Mouse (Mus musculus): ENCODE measurements around the gene Cttnbp2.
"Not testable (repeated sequence)": the region's sequence is repeated elsewhere in the genome, so short reads cannot be mapped to it uniquely, and the experiment has no call there.

The Cttnbp2 gene

DNA sequence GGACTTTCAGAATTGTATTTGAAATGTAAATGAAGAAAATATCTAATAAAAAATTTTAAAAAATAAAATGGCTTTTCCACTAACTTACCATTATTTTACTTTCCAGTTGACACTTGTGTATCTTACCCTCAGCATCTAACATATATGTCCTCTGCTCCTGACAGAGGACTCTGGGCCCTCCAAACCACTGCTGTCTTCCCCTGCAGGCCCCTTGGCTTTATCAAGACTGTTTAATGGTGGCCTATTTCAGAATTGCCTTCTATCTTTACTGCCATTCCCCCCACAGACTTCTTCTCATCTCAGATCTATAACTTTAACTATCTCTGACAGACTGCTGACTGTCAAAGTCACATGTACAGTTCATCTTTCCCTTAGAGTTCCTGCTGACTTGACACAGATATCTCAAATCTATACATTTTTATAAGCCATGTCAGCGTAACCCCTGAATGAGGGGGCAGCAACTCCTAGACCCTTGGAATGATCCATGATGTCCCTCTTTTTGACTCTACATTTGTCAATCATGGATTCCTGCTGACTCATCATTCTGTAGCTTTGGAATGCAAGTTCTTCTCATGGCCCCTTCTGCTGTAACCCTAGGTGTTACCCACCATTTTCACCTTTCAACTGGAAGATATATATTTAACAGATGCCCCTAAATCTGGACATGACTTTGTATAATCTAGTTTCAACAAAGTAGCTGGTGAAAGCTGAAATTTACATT, 103.0 kb downstream of the Cttnbp2 start:
- no peak for DNase-seq

DNA sequence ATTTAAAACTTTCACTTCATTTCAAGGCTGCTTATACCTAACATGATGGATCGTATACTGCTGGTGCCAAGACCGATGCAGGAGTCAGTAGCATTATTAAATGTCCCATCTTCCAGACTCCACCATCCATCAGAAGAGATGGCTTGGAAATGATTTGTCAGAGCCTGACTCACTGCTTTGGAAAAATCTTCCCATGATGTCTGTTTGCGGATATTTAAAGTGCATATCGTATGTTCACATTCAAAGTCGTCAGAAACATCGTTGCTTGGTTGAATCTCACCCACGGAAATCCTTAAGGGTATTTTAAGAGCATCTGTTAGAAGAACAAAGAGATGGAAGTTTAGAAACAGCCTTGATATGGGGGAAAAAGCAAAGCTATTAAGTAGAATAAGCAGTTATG, 106.2 kb downstream of the Cttnbp2 start:
- no peak for DNase-seq

DNA sequence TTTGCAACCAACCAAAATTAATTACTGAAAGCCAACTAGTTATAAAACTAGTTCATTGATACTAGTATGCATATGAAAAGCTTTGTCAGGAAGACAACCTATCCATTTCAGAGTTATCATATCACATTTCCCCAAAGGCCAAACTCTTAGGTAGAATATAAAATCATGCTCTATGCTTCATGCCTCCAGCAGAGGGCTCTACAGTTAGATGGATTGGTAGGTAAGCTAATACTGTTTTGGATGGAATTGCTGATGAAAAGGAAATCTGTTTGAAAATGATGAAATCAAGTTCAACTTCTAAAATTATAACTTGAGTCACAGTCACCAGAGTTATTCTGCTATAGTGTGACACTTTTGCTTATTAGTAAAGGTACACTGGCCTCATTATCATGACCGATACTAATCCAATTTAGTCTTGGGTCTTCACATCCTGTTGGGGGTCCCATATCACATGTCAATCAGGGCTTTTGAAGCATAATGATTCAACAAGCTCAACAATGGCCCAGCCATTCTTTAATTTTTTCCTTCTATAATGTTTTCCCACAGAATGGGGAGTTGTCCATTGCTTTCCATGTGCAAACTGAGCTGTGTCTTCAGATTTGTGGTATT, 113.5 kb downstream of the Cttnbp2 start:
- DNase-seq = peak in 1 of 2 experiments; percentile 12

DNA sequence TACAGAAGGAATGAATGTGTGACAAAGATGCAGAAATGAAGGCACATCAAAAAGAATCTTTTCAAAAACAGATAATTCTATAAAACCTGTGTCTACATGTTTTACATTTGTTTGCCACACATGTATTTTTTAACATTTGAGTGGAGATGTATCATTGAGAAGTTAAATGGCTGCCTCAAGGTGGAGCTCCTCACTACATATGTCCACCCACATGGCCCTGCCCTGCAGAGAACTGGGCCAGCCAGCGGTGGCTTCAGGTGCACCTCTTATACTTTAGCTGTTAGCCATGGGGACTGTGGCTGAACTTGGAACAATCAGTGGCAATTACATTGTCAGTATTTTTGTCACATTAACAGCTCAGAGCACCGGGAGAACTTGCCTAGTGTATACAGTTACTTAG, 133.3 kb downstream of the Cttnbp2 start:
- DNase-seq = no peak

DNA sequence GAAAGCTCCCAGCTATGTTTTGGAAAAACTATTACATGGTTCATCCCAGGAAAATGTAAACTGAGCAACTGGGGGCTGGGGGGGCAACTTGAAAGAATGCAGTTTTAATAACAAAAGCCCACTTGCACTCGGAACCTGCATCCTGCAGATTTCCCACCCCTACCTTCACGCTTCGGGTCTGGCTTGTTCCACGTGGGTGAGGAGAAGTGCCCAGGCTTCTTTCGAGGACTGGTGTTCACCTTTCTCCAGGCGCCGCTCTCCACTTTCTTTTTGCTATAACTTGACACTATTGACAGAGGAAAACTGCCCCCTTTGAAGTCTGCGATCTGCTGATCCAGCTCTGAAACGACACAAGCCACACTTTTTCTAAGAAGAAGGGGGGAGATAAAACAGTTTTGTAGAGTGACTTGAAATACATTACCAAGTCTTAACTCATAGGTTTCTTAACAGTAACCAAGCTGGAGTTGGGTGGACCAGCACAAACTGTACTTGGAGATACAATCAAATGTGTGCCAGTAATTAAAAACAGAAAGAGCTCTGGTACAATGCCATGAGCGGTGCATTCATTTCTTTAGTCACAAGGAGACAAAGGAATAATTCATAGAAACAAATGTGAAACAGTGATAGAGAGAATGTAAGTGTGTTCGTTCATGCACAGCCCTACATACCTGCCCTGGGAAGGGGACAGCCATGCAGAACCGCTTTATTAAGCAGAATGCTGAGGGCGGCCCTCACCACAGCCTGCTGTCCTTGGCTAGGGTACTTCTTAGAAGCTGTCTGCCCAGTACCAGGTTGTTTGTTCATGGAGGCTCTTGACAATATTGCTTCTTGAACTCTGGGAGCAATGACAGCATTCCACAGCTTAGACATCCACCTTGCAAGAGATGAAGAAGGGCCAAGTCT, 134.1 kb downstream of the Cttnbp2 start:
- no peak for DNase-seq

DNA sequence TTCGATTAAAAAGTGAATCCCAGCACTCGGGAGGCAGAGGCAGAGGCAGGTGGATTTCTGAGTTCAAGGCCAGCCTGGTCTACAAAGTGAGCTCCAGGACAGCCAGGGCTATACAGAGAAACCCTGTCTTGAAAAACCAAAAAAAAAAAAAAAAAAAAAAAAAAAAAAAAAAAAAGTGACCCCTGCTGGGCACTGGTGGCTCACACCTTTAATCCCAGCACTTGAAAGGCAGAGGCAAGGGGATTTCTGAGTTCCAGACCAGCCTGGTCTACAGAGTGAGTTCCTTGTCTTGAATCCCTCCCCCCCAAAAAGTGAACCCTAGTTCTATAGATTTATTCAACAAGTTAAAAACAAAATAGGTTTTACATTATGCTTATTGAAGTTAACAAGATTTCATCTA, 136.9 kb downstream of the Cttnbp2 start:
- DNase-seq = not testable (repeated sequence)

DNA sequence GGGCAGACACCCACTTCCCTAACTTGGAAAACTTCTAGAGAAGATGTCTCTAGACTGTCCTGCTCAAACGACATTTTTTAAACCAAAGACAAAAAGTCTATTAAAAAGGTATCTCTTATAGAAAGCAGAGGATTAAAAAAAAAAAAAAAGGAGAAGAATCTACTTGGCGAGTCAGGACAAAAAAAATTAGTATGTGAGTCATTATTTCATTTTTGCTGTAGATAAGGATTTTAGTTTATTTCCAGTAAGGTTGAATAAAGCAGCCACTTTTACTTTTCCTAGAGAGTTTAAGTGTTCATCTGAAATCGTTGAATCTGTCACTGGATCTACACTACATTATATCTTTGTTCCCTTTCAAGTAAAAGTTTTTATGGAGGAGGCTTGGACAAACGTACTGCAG, 139.9 kb downstream of the Cttnbp2 start:
- no peak for DNase-seq

DNA sequence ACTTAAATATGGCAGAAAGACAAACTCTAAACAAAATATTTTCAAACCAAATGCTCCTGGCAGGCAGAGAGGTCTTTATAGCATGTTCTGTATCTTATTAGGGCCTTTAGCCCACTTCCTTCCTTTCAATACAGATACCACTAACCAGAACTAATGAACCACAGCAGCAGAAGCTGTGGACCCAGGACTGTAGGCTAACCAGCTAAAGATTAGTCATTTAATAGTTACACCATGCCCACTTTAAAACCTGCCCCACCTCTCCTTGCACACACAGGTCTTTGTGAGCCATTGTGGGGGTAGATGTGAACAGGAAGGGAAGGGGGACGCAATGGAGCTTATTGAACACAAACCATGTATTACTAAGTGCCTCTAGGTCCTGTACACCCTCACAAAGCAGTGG, 141.0 kb downstream of the Cttnbp2 start:
- DNase-seq = no peak

DNA sequence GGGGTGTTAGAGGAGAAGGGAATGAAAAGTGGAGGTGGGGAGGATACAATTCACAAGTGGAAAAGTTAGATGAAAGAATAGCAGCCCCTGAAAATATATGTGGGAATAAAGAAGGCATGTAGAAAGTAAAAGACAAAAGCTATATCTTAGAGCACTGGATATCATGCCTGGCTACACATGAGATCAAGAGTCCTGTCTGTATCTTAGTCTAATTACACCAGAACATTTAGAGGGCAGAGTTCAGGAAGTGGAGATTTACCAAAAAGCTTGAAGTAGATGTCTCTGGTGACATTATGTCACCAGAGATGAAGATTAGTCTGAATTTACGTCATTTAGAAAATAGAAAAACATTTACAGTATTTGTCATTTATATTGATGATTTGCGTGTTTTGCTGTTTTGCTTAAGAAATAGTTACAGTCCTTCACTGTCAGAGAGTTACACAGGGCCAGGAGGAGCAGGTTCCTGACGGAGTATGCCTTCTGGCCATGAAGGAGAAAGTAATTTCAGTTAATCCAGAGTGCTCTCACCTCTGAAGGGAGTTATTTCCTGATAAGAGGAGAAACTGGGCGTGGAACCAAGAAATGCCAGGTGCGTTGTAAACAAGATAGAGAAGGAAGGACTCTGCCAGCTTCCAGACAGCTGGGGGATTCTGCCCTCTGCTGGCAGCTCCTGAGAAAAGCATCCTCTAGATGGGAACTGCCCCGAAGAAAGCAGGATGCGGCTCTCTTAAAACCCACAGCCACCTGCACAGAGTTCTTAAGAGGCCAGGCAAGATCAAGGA, 142.0 kb downstream of the Cttnbp2 start:
- peak; percentile 66 to 69 for DNase-seq

DNA sequence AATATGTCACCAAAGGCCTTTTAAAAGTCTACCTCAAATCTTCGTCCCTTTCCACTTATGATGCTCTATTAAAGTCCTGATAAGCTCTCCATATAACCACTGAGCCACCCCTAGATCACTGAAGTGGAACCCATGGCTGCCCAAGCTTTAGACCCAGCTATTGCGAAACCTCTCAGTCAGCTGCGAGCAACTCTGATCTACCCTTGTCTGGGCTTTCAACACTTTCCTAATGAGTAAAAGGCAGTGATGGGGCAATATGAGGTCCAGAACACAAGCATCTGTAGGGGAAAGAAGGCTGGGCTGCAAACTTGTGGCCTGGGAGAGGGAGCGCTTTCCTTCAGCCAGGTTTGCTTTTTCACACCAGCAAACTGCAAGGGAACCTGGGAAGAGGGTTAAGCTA, 144.9 kb downstream of the Cttnbp2 start:
- no peak for DNase-seq

DNA sequence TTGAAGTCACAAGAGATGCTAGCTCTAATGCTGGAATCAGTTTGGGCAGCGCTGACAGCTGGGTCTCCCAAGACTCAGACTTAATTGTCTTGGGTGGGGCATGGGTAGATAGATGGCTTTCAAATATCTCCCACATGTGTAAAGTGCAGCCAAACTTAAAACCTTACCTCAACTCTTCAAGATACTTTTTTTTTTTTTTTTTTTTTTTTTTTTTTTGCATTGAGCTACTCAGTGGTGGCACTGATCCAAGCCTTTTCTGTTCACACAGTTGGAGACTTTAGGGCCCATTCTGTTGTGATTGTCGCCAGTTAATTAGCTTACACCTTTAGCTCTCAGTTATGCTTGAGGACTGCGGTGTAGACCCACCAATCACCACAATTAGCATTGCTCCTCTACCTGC, 145.6 kb downstream of the Cttnbp2 start:
- no peak for DNase-seq

DNA sequence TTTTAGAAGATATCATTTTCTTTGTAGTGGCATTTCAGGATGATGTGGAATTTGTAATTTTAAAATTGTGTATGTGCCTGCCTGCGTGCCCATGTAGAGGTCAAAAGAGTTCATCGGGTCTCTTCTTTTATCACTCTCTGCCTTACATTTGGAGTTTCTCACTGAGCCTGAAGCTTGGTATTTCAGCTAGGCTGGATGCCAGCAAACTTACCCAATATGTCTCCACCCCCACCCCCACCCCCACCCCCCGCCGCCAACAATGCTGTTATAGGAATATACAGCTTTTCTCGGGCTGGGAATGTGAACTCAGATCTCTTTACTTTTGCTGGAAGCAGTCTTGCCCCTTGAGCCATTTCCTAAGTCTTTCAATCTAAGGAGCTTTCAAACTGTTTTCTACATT, 152.4 kb downstream of the Cttnbp2 start:
- no peak for DNase-seq

DNA sequence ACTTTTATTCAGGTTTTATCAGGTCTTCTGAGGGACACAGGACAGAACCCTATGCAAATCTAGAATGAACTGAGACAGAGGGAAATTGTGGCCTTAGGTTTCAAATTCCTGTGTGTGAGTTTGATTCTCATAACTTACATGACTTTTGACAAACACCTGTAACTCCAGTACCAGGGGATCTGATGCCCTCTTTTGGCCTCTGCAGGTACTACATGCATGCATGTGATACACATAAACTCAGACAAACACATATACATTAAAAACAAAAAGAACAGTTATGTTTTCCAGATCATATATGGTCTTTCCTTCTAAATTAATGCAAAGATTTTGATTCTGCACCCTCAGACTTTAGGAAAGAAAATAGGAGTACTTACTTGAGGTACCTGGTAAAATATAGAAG, 153.7 kb downstream of the Cttnbp2 start:
- DNase-seq = no peak

DNA sequence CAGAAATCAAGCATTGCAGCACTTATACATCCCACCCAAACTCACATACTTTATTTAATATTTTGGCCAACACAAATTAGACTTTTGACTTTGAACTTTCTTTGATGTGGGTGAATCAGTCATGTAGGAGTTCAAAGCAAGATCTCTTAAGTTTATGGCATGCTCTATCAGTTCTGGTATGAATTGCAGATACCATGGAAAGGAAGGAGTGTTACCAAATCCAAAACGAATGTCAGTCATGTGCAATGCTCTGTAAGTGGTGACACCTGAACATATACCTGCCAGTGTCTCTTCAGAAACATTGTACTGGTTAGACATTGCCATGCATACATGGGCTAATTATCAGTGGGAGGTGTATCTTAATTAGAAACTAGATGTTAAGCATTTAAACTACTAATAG, 154.5 kb downstream of the Cttnbp2 start:
- DNase-seq = no peak

DNA sequence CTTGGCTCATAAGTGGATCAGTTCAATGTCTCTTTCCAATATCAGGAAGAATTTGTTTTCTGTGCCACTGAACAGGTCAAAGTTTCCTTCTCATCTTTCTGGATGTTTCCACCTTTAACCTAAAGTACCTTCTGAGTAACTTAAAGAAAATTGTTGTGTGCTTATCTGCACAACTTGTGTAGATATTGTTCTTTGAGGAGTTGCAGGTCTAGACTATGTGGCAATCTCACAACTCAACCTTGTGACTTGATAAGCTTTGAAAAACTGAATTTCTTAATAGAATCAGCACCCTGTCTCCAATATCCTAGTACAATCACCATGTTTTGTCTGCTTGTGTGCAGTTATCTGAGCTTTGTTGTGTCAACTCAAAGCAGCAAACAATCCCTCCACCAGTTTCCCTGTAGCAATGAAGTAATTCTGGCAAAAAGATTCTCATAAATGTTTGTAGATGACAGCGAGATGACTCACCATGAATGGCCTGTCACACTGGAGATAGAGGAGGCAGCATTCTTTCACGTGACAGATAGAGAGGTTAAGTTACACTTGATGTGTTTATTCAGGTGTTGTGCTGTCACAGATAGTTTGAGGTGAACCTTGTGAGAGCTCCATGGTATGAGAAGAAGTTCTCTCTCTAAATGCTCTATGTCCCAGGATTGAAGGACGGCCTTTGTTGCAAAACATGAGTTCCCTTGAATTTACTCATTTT, 165.3 kb downstream of the Cttnbp2 start:
- DNase-seq = no peak

DNA sequence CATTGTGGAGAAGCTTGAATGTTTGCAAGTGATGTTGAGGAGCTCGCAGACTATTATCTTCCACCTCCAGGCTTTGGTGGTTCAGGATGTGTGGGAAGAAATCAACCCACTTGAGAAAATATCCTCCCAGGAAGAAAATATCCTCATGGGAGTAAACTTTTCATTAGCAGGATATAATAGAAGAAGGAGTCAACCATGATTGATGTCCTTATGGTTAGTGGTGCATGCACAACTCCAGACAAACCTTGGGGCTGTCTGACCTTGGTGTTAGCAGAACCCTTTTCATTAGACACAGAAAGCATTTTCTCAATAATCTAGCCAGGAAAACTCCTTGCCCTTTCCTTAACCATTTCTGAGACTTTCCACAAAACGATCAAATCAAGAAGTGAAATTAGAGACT, 170.4 kb downstream of the Cttnbp2 start:
- DNase-seq = no peak

DNA sequence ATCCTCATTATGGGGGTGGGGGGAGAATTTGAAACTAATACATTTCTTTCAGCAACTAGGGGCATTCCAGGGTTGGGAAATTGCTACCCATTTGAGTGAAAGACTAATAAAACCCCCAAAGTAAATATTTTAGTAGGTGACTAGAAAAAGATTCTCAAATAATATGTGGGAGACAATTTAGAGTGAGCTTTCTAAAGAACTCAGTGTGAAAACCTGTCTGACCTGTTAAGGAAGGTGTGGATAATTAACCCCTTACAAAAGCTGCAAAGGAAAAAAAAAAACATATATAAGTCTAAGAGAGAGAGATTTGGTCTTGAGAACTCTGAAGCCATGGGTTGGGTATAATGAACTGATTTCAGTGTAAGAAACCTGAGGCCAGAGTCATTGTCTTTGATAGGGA, 176.3 kb downstream of the Cttnbp2 start:
- no peak for DNase-seq

DNA sequence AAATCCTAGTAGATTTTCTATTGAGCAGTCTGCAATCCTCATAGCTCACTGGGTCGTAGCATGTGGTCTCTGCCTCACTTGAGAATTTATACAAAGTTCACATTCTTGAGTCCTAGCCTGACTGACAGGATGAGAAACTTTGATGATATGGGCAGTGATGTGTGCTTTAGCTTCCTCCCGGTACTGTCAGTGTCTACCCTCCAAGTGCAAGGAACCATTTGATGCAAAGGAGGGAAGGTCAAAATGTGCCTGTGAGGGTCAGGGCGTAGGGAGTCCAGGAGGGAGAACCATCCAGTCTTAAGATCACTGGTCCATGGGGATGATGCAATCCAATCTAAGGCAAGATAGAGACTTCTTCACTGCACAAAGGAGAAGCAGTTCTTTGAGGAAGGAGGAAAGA, 179.2 kb downstream of the Cttnbp2 start:
- DNase-seq = no peak

DNA sequence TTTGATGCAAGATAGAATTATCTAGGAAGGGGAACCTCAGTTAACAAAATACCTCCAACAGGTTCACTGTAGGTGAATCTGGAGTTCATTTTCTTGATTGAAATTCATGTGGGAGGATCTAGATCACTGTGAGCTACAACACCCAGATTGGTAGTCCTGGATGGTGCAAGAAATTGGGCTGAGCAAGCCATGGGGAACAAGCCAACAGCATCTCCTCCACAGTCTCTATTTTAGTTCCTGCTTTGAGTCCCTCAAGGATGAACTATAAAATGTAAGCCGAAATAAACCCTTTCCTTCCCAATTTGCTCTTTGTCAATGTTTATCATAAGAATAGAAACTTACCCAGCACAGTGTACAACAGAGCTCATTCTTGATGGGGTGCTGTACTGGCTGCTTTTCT, 191.7 kb downstream of the Cttnbp2 start:
- no peak for DNase-seq
